Mouse (Mus musculus): Measurements from ENCODE around the gene Ppih.

Ppih gene

DNA sequence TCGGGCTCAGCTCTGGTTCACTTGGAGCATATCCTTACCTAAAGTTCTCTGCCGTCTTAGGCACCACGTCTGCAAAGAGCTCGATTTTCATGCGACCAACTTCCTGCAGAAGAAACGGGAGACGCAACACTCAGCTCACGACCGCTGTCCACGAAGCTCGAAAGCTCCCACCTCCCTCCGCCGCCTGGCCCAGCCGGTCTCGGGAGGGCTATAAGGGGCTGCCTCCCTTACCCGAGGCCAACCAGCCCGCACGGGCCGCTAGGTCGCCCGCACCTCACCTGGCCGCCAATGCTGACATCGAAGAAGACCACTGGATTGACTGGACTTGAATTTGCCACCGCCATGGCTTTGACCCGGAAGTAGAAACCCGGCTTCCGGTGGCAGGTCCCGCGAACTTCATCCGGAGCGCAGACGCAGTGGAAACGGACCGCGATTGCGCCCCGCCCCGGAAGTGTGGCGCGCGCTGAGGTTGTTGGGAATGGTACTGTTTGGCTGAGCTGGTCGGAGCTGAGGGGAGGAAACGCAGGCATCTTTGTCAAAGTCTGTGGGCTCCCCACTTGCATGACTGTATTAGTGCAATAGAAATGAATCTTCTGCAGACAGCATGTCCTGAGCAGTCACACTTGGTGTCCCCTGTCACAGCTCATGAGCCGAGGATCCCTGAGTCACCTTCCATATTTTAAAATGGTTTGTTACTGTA is at the start of gene Ppih:
Ppih (minus strand) TSS at position 416 of the 700 bp plus-strand sequence.
- DNase-seq (ENCODE audit: low read depth, low spot score): peak; percentile 97

DNA sequence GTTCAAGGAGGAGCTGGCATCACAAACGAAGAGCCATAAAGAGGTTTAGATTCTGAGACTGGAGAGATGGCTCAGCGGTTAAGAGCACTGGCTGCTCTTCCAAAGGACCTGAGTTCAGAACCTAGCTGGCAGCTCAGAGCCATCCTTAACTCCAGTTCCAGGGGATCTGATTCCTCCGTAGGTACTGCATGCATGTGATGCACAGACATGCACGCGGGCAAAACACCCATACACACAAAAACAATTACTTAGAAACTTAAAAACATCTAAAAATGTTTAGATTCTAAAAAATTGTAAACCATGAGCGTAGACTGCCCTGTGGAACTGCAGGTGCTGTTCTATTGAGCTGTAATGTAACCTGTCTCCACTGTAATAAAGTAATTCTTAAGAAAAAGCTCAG is 49.1 kb upstream of the Ppih start:
- DNase-seq (ENCODE audit: low read depth, low spot score): no peak

- no peak for DNase-seq (ENCODE audit: low read depth, low spot score)
These were observed 46.6 kb upstream of the Ppih start for GRCm38 (mm10) chr4:119366758-119367526.

DNA sequence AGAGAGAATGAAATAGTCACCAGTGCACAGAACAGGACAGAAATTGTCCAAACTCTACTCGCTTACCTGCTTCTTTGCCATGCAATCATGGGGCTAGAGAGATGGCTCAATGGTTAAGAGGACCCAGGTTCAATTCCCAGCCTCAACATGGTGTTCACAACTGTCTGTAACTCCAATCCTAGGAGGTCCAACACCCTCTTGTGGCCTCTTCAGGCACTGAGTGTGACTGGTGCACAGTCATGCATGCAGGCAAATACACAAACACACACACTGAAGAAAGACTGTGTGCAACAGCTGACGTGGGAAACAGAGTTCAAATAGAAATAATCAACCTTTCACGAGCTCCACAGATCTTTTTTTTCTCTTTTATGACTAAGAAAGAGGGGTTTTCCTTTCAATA is 41.9 kb upstream of the Ppih start:
- DNase-seq (ENCODE audit: low read depth, low spot score): no peak

GRCm38 (mm10) chr4:119359196-119359971 is 39.0 kb upstream of the Ppih start:
- peak; percentile 54 for DNase-seq (ENCODE audit: low read depth, low spot score)

GRCm38 (mm10) chr4:119345508-119345907 is 25.2 kb upstream of the Ppih start:
- DNase-seq (ENCODE audit: low read depth, low spot score): no peak

GRCm38 (mm10) chr4:119338861-119339361 is 18.6 kb upstream of the Ppih start:
- peak; percentile 68 for DNase-seq (ENCODE audit: low read depth, low spot score)

- no peak for DNase-seq (ENCODE audit: low read depth, low spot score)
These were observed 18.1 kb upstream of the Ppih start for GRCm38 (mm10) chr4:119338422-119338821.

DNA sequence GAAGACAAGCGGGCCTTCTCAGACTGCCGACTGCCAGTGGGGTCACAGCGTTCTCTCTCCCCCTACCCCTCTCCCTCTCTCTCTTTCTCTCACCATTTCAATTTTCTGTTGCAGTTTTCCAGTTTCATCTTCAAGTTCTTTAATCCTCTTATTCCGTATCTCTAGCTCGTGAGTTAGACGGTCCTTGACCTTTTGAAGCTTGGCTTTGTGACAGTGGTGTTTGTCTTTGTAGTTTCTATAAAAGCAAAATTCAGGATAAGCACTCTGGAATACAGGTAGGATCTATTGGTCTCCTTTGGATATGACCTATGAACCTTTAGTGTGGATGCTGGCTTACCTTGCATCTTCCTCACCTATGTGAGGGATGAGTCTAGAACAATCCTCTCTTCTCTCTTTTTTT is 13.1 kb upstream of the Ppih start:
- DNase-seq (ENCODE audit: low read depth, low spot score): no peak

DNA sequence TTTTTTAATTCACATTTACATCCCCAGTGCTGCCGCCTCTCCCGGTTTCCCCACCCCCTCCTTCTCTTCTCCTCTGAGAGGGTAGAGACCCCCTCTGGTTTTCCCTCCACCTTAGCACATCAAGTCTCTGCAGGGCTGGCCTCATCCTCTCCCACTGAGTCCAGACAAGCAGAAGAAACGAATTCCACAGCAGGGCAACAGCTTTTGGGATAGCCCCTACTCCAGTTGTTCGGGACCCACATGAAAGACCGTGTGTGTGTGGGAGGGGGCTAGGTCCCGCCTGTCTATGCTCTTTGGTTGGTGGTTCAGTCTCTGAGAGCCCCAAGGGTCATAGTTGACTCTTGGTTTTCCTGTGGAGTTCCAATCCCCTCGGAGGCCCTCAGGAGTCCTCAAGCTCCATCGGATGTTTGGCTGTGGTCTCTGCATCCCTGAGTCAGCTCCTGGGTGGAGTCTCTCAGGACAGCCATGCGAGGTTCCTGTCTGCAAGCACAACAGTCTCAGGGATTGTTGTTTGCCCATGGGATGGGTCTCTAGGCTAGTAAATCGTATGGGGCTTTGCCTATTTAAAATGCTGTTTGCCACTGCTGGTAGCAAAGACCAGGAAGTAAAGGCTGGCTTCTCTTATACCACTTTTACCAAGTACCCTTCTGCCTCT is 677 bp upstream of the Ppih start:
- DNase-seq (ENCODE audit: low read depth, low spot score): peak; percentile 8

GRCm38 (mm10) chr4:119313756-119314155 is 6.6 kb downstream of the Ppih start:
- DNase-seq (ENCODE audit: low read depth, low spot score): no peak

- no peak for DNase-seq (ENCODE audit: low read depth, low spot score)
These were observed 14.9 kb downstream of the Ppih start for GRCm38 (mm10) chr4:119305418-119305817.

GRCm38 (mm10) chr4:119303291-119303690 is 17.1 kb downstream of the Ppih start:
- DNase-seq (ENCODE audit: low read depth, low spot score): no peak

- no peak for DNase-seq (ENCODE audit: low read depth, low spot score)
These were observed 18.6 kb downstream of the Ppih start for GRCm38 (mm10) chr4:119301777-119302176.

DNA sequence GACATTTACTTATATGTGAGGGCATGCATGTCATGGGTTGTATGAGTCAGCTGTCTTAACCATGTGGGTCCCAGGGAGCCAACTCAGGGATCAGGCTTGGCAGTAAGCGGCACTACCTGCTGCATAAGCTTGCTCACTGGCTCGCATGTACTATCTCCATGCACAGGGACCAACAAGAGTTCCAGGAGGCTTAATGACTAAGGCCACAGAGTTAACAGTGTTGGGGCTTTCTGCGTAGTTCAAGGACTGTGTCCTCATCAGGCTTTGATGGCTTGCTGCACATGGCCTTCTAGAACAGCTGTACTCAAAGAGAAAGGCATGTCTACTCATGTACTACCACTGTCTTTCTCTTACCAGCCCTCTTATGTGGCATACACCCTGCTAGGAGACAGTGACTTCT is 19.6 kb downstream of the Ppih start:
- no peak for DNase-seq (ENCODE audit: low read depth, low spot score)

- DNase-seq (ENCODE audit: low read depth, low spot score): no peak
These were observed 23.0 kb downstream of the Ppih start for GRCm38 (mm10) chr4:119297361-119297760.

DNA sequence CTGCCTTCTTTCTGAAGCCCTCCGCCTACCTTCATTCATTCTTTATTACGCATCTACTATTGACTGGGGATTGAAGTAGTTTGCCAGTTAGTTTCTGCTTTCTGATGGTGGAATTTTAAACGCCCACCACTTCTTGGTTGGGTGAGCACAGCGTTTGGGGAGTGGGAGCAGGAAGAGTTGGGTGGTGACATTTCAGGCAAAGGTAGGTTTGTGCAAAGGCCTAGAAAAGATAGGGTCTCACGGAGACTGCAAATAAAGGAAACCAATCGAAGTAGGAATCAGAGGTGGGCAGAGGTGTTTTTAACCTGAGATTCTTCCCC is 25.3 kb downstream of the Ppih start:
- no peak for DNase-seq (ENCODE audit: low read depth, low spot score)

DNA sequence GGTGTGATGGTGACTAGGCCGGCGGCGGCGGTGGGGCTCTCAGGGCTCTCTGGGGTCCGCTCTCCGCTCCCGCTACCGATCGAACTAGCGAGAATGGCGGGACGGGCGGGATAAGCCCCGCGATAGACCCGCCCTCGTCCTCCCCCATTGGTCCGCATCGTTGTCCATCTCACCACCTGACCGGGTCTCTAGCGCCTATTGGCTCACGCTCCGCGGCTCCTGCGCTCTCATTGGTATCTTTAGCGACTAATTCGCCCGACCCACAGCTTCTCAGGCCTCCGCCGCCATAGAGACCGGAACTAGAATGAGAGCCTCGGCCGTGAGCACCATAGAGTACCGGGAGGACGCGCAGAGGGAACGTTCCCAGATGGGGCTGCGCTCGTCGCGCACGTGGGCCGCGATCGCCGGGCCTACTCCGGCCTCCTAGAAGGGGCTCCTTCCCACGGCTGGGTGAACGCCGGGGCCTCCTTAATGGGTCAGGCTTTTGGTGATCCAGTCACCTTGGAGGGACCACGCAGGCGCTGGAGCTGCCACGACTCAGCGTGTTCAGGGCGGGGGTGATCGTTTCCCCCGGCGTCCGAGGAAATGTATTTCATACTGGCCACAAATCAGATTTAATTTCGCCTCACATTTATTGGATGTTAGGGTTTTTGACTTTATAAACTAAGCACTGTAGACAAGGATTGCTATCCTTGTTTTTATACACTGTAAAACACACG is 25.8 kb downstream of the Ppih start, which contains the start of gene Ybx1:
Ybx1 (minus strand) TSS at position 190 of the 719 bp plus-strand sequence.
- peak; percentile 98 for DNase-seq (ENCODE audit: low read depth, low spot score)

DNA sequence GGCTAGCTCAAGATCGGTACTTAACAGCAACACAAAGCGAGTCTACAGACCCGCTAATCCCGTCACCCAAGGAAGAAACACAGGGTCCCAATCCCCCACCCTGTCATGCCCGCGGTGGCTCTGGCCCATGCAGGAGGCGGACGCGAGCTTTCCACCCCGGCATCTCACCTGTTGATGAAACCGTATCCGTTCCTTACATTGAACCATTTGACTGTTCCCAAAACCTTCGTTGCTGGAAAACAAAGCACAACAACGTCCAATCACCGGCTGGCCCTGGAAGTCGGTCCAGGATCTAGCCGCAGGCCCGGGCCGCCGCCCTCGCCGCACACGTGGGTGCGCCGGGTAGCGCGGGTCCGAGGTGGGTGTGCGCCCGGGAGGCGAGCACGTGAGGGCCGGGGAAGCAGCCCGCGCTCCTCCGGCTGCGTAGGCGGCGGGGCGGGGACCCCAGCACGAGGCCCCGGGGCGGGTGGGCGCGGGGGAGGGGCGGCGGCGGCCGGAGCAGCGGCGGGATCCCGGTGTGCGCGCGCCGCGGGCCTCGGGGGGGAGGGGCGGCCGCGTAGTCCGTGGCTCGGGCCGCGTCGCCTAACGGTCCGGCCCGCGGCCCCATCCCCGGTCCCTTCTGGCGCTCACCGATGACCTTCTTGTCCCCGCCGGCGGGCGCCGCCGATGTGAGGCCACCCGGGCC is 26.6 kb downstream of the Ppih start:
- DNase-seq (ENCODE audit: low read depth, low spot score): peak; percentile 60

DNA sequence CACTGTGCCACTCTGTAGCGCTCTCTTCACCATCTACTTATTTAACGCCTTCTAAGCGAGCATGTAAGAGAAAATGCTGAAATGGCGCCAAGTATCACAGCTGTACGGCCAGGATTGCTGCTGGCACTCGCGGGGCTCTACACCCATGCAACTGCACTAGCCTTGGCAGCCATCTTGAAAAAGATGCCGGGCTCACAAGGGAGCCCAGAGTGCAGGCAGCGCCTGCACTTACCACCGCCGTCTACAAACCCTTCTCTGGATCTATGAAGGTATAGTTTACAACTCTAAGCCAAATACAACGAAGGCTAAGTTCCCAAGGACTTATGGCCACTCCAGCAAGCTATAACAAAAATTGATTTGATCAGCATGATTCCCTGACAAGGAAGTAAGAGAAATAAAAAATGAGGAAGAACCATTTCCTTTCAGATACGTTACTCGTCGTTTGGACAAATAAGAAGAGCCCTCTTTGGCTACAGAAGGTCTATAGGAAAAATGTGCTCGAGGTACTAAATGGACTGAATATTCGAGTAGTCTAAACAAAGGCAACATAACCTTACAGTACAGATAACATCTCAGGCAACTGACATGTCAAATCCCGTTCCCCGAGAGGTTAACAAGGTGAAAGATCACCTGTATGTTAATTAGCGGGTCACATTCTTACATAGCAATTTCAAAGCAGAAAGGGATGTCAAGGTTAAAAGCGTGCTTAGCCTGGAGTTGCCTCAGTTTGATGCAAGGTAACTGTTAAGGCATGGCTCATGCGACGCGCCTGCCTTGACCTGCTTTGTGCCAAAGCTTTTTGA is 27.4 kb downstream of the Ppih start:
- peak; percentile 67 for DNase-seq (ENCODE audit: low read depth, low spot score)
